Mouse (Mus musculus) hindbrain, embryonic 15.5 days (tissue): ENCODE results near the gene Capza2. TPM values are rescaled to one million over a fixed set of nuclear protein-coding genes. Genes with fewer than 3 reads are reported as not detected.
"Not testable (repeated sequence)": the region's sequence is repeated elsewhere in the genome, so short reads cannot be mapped to it uniquely, and the experiment has no call there.

Experiments
- ATAC-seq: fragments of 200-750 bp; cut with Nextera tagmentation; 2 replicates; pipeline ENCODE4 v1.8.0; 2017; ENCODE audit warnings: low read depth, moderate number of reproducible peaks, moderate TSS enrichment; ENCODE audit not compliant: low FRiP score
- H3K27ac ChIP-seq: fragments of 300-500 bp; sonication (generic); replicated peaks from 2 replicates; pipeline ENCODE4 v1.5.1; 2015; ENCODE audit warnings: mild to moderate bottlenecking, inconsistent platforms
- H3K27me3 ChIP-seq: fragments of 300-500 bp; sonication (generic); 2 replicates; pipeline ENCODE4 v1.6.1; 2015; ENCODE audit warnings: control low read depth, inconsistent platforms
- H3K36me3 ChIP-seq: fragments of 300-500 bp; sonication (generic); 2 replicates; pipeline ENCODE4 v1.6.1; 2015; ENCODE audit warnings: control low read depth, inconsistent platforms
- H3K4me1 ChIP-seq: fragments of 300-500 bp; sonication (generic); replicated peaks from 2 replicates; pipeline ENCODE4 v1.6.1; 2015; ENCODE audit warnings: control low read depth, inconsistent platforms
- H3K4me2 ChIP-seq: fragments of 300-500 bp; sonication (generic); 2 replicates; pipeline ENCODE4 v1.6.1; 2015; ENCODE audit warnings: moderate library complexity, mild to moderate bottlenecking, inconsistent platforms
- H3K4me3 ChIP-seq: fragments of 300-500 bp; sonication (generic); 2 replicates; pipeline ENCODE4 v1.5.1; 2015; ENCODE audit warnings: mild to moderate bottlenecking, inconsistent platforms
- H3K9ac ChIP-seq: fragments of 300-500 bp; sonication (generic); 2 replicates; pipeline ENCODE4 v1.6.1; 2015; ENCODE audit warnings: inconsistent platforms
- H3K9me3 ChIP-seq: fragments of 300-500 bp; sonication (generic); 2 replicates; pipeline ENCODE4 v1.6.1; 2016; ENCODE audit warnings: control low read depth, inconsistent platforms
- WGBS: fragments of 180-500 bp; shearing (Covaris S2); methylation state at CpG from one replicate; pipeline ENCODE4 v1.1.7; 2015; 5-methylcytosine and 5-hydroxymethylcytosine counted together
- polyA plus RNA-seq: library from polyadenylated mRNA; unstranded; fragments of >200 nt; fragmentation: Nextera tagmentation; extraction: Ambion mirVana; gene quantifications from 2 replicates; pipeline ENCODE4 v1.2.1, GENCODE M21; 2015

Gene Capza2
- polyA plus RNA-seq, 1 experiment from 2014 or later = 236 TPM

DNA sequence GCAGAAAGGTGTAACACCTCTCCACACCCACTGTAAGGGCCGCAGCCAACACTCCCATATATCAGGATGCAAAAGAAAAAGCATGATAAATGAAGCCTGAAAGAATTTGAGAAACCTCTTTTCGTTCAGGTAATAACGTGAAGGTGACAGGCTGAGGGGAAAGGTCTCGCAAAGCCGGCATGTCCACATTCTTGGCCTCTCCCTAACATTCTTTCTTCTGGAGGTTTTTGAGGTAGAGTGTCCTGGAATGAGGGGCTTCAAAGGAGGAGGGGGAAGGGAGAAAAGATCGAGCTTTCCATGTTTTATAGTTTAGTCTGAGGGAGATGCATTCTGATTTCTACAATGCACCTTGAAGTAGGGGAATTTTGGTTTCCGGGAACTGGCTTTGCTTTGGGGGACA lies 56.6 kb downstream of the Capza2 start, which contains the start of gene St7:
St7 (plus strand) TSS at position 287 of the 400 bp plus-strand sequence.
- Histone ChIP-seq H3K4me3 (peak within 1 kb of the TSS; percentile 73), H3K9ac (peak within 1 kb of the TSS; percentile 52), H3K9me3 (no peaks in the 10 kb centered on the region), H3K4me2 (peak within 1 kb of the TSS; percentile 88), H3K27me3 (no peaks in the 10 kb centered on the region), H3K27ac (no peak within 1 kb of the TSS; the same call in 1 of the 2 replicates), H3K4me1 (peaks cover 8% of the 10 kb centered on the region; the same call in 1 of the 2 replicates), H3K36me3 (no peaks in the 10 kb centered on the region)
- no peak for ATAC-seq
- WGBS = 83% methylated on average over 7 of the region's 7 CpGs

DNA sequence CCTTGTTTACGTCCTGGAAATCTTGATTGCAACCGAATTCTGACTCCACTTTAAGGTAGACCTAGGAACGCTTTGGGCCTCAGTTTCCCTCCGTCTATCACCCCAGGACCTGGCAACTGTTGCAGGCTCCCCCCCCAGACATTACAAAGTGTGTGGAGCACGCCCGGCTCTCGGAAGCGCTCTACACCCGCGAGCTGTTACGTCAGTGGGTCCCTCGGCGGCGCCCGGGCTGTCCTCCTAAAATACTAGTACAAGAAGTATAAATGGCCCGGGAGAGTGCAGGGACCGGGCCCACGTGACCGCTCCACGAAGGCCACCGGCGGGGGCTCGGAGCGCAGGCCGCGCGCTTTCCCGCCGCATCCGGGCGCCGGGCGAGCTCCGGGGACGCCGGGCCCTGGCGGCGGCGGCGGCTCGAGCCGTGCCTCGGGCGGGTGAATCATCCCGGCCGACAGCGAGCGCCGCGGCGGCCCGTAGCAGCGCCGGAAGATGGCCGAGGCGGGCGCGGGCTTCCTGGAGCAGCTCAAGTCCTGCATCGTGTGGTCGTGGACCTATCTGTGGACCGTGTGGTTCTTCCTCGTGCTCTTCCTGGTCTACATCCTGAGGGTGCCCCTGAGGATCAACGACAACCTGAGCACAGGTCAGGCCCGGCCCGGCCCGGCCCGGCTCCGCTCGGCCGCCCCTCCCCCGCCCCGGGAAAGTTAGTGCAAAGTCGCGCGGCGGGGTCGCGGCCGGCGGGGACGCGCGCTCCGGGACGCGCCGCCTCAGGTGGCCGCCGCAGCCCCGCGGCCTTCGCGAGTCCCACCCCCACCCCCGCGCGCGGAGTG lies 57.9 kb downstream of the Capza2 start:
- Histone ChIP-seq H3K4me1 (peaks cover 8% of the 10 kb centered on the region; the same call in 1 of the 2 replicates), H3K9me3 (no peaks in the 10 kb centered on the region), H3K36me3 (no peaks in the 10 kb centered on the region), H3K27ac (peak overlapping the region; percentile 64), H3K27me3 (no peaks in the 10 kb centered on the region), H3K9ac (peak overlapping the region; percentile 52), H3K4me2 (peak overlapping the region; percentile 88), H3K4me3 (peak overlapping the region; percentile 73)
- WGBS = 1% methylated on average over 77 of the region's 97 CpGs
- peak; percentile 90 for ATAC-seq

- H3K27ac ChIP-seq = peak overlapping the region; percentile 64
- H3K9ac ChIP-seq = peak overlapping the region; percentile 52
- H3K4me3 ChIP-seq = peak overlapping the region; percentile 73
- no peaks in the 10 kb centered on the region for H3K9me3 ChIP-seq
- H3K27me3 ChIP-seq = no peaks in the 10 kb centered on the region
- no peaks in the 10 kb centered on the region for H3K36me3 ChIP-seq
- ATAC-seq = peak; percentile 88
- WGBS = 1% methylated on average over 46 of the region's 46 CpGs
- peaks cover 8% of the 10 kb centered on the region; the same call in 1 of the 2 replicates for H3K4me1 ChIP-seq
- peak overlapping the region; percentile 88 for H3K4me2 ChIP-seq
Observed at GRCm38 (mm10) chr6:17694550-17694951, 58.5 kb downstream of the Capza2 start.

GRCm38 (mm10) chr6:17696321-17696734 lies 60.3 kb downstream of the Capza2 start:
- Histone ChIP-seq H3K27ac (no peak overlapping the region), H3K9ac (no peak overlapping the region), H3K4me1 (peaks cover 8% of the 10 kb centered on the region; the same call in 1 of the 2 replicates), H3K4me2 (peak overlapping the region; percentile 29), H3K36me3 (no peaks in the 10 kb centered on the region), H3K4me3 (no peak overlapping the region), H3K9me3 (no peaks in the 10 kb centered on the region), H3K27me3 (no peaks in the 10 kb centered on the region)
- ATAC-seq = no peak
- 42% methylated on average over 5 of the region's 5 CpGs for WGBS

GRCm38 (mm10) chr6:17700936-17701612 lies 65.0 kb downstream of the Capza2 start:
- Histone ChIP-seq H3K4me1 (no peaks in the 10 kb centered on the region), H3K27me3 (no peaks in the 10 kb centered on the region), H3K4me3 (no peak overlapping the region), H3K36me3 (no peaks in the 10 kb centered on the region), H3K9ac (no peak overlapping the region), H3K27ac (no peak overlapping the region), H3K9me3 (no peaks in the 10 kb centered on the region), H3K4me2 (no peak overlapping the region)
- WGBS = 37% methylated on average over 7 of the region's 7 CpGs
- 0 out of 2 replicates have a peak, but pooled peaks have one; percentile 38 for ATAC-seq

DNA sequence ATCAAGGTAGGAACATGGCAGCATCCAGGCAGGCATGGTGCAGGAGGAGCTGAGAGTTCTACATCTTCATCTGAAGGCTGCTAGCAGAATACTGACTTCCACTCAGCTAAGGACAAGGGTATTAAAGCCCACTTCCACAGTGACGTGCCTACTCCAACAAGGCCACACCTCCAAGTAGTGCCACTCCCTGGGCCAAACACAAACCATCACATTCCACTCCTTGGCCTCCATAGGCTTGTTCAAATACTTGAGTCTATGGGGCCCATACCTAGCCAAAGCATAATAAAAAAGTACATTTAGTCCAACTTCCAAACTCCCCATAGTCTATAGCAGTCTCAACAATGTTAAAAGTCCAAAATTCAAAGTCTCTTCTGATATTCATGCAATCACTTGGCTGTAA lies 68.0 kb downstream of the Capza2 start:
- H3K9me3 ChIP-seq, H3K27me3 ChIP-seq, H3K4me1 ChIP-seq, H3K9ac ChIP-seq, H3K36me3 ChIP-seq, H3K4me3 ChIP-seq, H3K4me2 ChIP-seq, H3K27ac ChIP-seq, ATAC-seq: not testable (repeated sequence)
- WGBS = 90% methylated on average over 1 of the region's 1 CpGs

DNA sequence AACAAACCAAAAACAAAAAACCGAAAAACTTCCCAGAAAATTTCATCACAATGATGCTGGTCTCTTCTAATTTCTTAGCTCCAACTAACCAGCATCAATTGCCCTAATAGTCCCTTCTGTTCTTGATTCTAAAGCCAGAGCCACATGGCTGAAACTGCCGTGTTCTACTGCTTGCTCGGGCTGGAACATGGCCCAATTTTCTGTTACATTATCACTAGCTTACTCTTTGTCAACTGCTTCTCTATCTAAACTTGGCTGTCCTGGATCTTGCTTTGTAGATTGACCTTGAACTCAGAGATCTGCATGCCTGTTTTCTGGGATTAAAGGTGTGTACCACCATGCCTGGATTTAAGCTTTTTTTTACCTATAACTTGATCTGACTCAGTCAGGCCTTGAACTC lies 69.9 kb downstream of the Capza2 start:
- ATAC-seq = no peak
- H3K36me3 ChIP-seq = no peaks in the 10 kb centered on the region
- no peak overlapping the region for H3K9ac ChIP-seq
- H3K4me1 ChIP-seq = no peaks in the 10 kb centered on the region
- WGBS = 93% methylated on average over 3 of the region's 3 CpGs
- H3K4me2 ChIP-seq = no peak overlapping the region
- no peaks in the 10 kb centered on the region for H3K9me3 ChIP-seq
- no peak overlapping the region for H3K27ac ChIP-seq
- H3K4me3 ChIP-seq = no peak overlapping the region
- no peaks in the 10 kb centered on the region for H3K27me3 ChIP-seq

Other genes starting within 250 kb of the Capza2 start
- 2.1 and 2.8 TPM in 2 replicates for gene Met, start 172.4 kb upstream of the Capza2 start, polyA plus RNA-seq
- gene St7, start 56.7 kb downstream of the Capza2 start, polyA plus RNA-seq = 49.1 and 54.8 TPM in 2 replicates